Mouse (Mus musculus) testis, adult 2 months (tissue): ENCODE measurements around the gene Ly6f.

Experiments used
- CTCF ChIP-seq: fragments of 200-500 bp; IDR thresholded peaks from 2 replicates; pipeline ENCODE4 v1.5.1; 2012; ENCODE audit warnings: low read depth, mild to moderate bottlenecking, inconsistent platforms, low read length, moderate library complexity; ENCODE audit not compliant: control insufficient read depth, insufficient read depth, insufficient replicate concordance
- POLR2A ChIP-seq: fragments of 200-500 bp; IDR thresholded peaks from 2 replicates; pipeline ENCODE4 v1.6.1; 2012; ENCODE audit warnings: low read depth, mild to moderate bottlenecking, inconsistent platforms, low read length, moderate library complexity; ENCODE audit not compliant: control insufficient read depth

- no peak for TF ChIP-seq CTCF
- TF ChIP-seq POLR2A = no peak
Observed at GRCm38 (mm10) chr15:75254671-75255070, 13.6 kb upstream of the Ly6f start.
